Mouse (Mus musculus) forebrain, embryonic 13.5 days (tissue): ENCODE measurements at regions not wholly inside any gene's neighbourhood (a gene's known extent, or its start where the extent isn't known, plus 50 kb on each side); places are given as distances from the start of the nearest gene placed in this dataset.

ENCODE experiments used
- ATAC-seq: fragments of 200-750 bp; cut with Nextera tagmentation; 2 replicates; pipeline ENCODE4 v1.8.0; 2017
- H3K27ac ChIP-seq: fragments of 300-500 bp; sonication (generic); 2 replicates; pipeline ENCODE4 v1.5.1; 2015; ENCODE audit warnings: inconsistent platforms, mild to moderate bottlenecking, moderate library complexity
- H3K27me3 ChIP-seq: fragments of 300-500 bp; sonication (generic); 2 replicates; pipeline ENCODE4 v1.6.1; 2015; ENCODE audit warnings: mild to moderate bottlenecking, inconsistent platforms
- H3K36me3 ChIP-seq: fragments of 300-500 bp; sonication (generic); 2 replicates; pipeline ENCODE4 v1.6.1; 2015; ENCODE audit warnings: mild to moderate bottlenecking, inconsistent platforms; ENCODE audit not compliant: poor library complexity, severe bottlenecking
- H3K4me1 ChIP-seq: fragments of 300-500 bp; sonication (generic); 2 replicates; pipeline ENCODE4 v1.6.1; 2015; ENCODE audit warnings: inconsistent platforms
- H3K4me2 ChIP-seq: fragments of 300-500 bp; sonication (generic); 2 replicates; pipeline ENCODE4 v1.6.1; 2015; ENCODE audit warnings: inconsistent platforms, mild to moderate bottlenecking, moderate library complexity
- H3K4me3 ChIP-seq: fragments of 300-500 bp; sonication (generic); 2 replicates; pipeline ENCODE4 v1.5.1; 2015; ENCODE audit warnings: mild to moderate bottlenecking, inconsistent platforms
- H3K9ac ChIP-seq: fragments of 300-500 bp; sonication (generic); 2 replicates; pipeline ENCODE4 v1.6.1; 2015; ENCODE audit warnings: mild to moderate bottlenecking, inconsistent platforms
- H3K9me3 ChIP-seq: fragments of 300-500 bp; sonication (generic); replicated peaks from 2 replicates; pipeline ENCODE4 v1.6.1; 2016; ENCODE audit warnings: inconsistent platforms
- WGBS: fragments of 180-500 bp; shearing (Covaris S2); methylation state at CpG from one replicate; pipeline ENCODE4 v1.1.7; 2015; 5-methylcytosine and 5-hydroxymethylcytosine counted together

- Histone ChIP-seq H3K9ac (no peak overlapping the region), H3K4me3 (no peak overlapping the region), H3K4me1 (no peaks in the 10 kb centered on the region), H3K4me2 (no peak overlapping the region), H3K27me3 (no peaks in the 10 kb centered on the region), H3K36me3 (no peaks in the 10 kb centered on the region), H3K27ac (no peak overlapping the region), H3K9me3 (no peaks in the 10 kb centered on the region)
- no peak for ATAC-seq
- 84% methylated on average over 4 of the region's 4 CpGs for WGBS
These were observed 252.9 kb upstream of the Spag17 start for GRCm38 (mm10) chr3:99632309-99632708.

GRCm38 (mm10) chr3:99641343-99642106 lies 243.7 kb upstream of the Spag17 start:
- Histone ChIP-seq H3K9ac (no peak overlapping the region), H3K27ac (no peak overlapping the region), H3K4me1 (no peaks in the 10 kb centered on the region), H3K36me3 (no peaks in the 10 kb centered on the region), H3K4me2 (no peak overlapping the region), H3K27me3 (no peaks in the 10 kb centered on the region), H3K4me3 (no peak overlapping the region), H3K9me3 (no peaks in the 10 kb centered on the region)
- ATAC-seq, result no peak
- WGBS, result 83% methylated on average over 8 of the region's 8 CpGs

- Histone ChIP-seq H3K4me2 (no peak overlapping the region), H3K4me3 (no peak overlapping the region), H3K36me3 (no peaks in the 10 kb centered on the region), H3K27ac (no peak overlapping the region), H3K27me3 (no peaks in the 10 kb centered on the region), H3K9ac (no peak overlapping the region), H3K4me1 (no peaks in the 10 kb centered on the region), H3K9me3 (no peaks in the 10 kb centered on the region)
- WGBS, result 47% methylated on average over 1 of the region's 1 CpGs
- ATAC-seq, result peak; percentile 58
These were observed 240.3 kb upstream of the Spag17 start for GRCm38 (mm10) chr3:99644910-99645309.

- Histone ChIP-seq H3K4me2 (no peak overlapping the region), H3K36me3 (no peaks in the 10 kb centered on the region), H3K9ac (no peak overlapping the region), H3K4me1 (no peaks in the 10 kb centered on the region), H3K27ac (no peak overlapping the region), H3K27me3 (no peaks in the 10 kb centered on the region), H3K4me3 (no peak overlapping the region), H3K9me3 (no peaks in the 10 kb centered on the region)
- 59% methylated on average over 4 of the region's 4 CpGs for WGBS
- ATAC-seq, result peak; percentile 61
These were observed 239.9 kb upstream of the Spag17 start for GRCm38 (mm10) chr3:99645318-99645717.

GRCm38 (mm10) chr3:99657617-99658016 lies 227.6 kb upstream of the Spag17 start:
- no peaks in the 10 kb centered on the region for H3K9me3 ChIP-seq
- H3K27ac ChIP-seq, result no peak overlapping the region
- WGBS, result 89% methylated on average over 5 of the region's 5 CpGs
- no peak overlapping the region for H3K9ac ChIP-seq
- no peak overlapping the region for H3K4me3 ChIP-seq
- no peak overlapping the region for H3K4me2 ChIP-seq
- no peaks in the 10 kb centered on the region for H3K27me3 ChIP-seq
- H3K36me3 ChIP-seq, result no peaks in the 10 kb centered on the region
- H3K4me1 ChIP-seq, result no peaks in the 10 kb centered on the region
- ATAC-seq, result no peak

- no peak for ATAC-seq
- Histone ChIP-seq H3K27me3 (no peaks in the 10 kb centered on the region), H3K4me3 (no peak overlapping the region), H3K4me1 (no peaks in the 10 kb centered on the region), H3K27ac (no peak overlapping the region), H3K9me3 (no peaks in the 10 kb centered on the region), H3K36me3 (no peaks in the 10 kb centered on the region), H3K9ac (no peak overlapping the region), H3K4me2 (no peak overlapping the region)
- WGBS, result 92% methylated on average over 6 of the region's 6 CpGs
These were observed 221.4 kb upstream of the Spag17 start for GRCm38 (mm10) chr3:99663783-99664182.

- no peak overlapping the region for H3K4me3 ChIP-seq
- no peaks in the 10 kb centered on the region for H3K27me3 ChIP-seq
- no peak overlapping the region for H3K27ac ChIP-seq
- H3K4me2 ChIP-seq, result no peak overlapping the region
- no peak overlapping the region for H3K9ac ChIP-seq
- no peaks in the 10 kb centered on the region for H3K4me1 ChIP-seq
- no peaks in the 10 kb centered on the region for H3K36me3 ChIP-seq
- ATAC-seq, result no peak
- H3K9me3 ChIP-seq, result no peaks in the 10 kb centered on the region
- 77% methylated on average over 5 of the region's 5 CpGs for WGBS
These were observed 219.8 kb upstream of the Spag17 start for GRCm38 (mm10) chr3:99665363-99665762.

- H3K4me2 ChIP-seq, result no peak overlapping the region
- H3K4me3 ChIP-seq, result no peak overlapping the region
- ATAC-seq, result no peak
- H3K36me3 ChIP-seq, result no peaks in the 10 kb centered on the region
- H3K9ac ChIP-seq, result no peak overlapping the region
- no peak overlapping the region for H3K27ac ChIP-seq
- no peaks in the 10 kb centered on the region for H3K27me3 ChIP-seq
- no peaks in the 10 kb centered on the region for H3K9me3 ChIP-seq
- 38% methylated on average over 10 of the region's 10 CpGs for WGBS
- no peaks in the 10 kb centered on the region for H3K4me1 ChIP-seq
These were observed 219.1 kb upstream of the Spag17 start for GRCm38 (mm10) chr3:99665902-99666768.

GRCm38 (mm10) chr3:99674145-99674544 lies 211.1 kb upstream of the Spag17 start:
- ATAC-seq, result no peak
- Histone ChIP-seq H3K9me3 (no peaks in the 10 kb centered on the region), H3K27ac (no peak overlapping the region), H3K4me2 (no peak overlapping the region), H3K36me3 (no peaks in the 10 kb centered on the region), H3K9ac (no peak overlapping the region), H3K4me1 (no peaks in the 10 kb centered on the region), H3K4me3 (no peak overlapping the region), H3K27me3 (no peaks in the 10 kb centered on the region)
- WGBS, result 93% methylated on average over 2 of the region's 2 CpGs

GRCm38 (mm10) chr3:99709506-99709905 lies 175.7 kb upstream of the Spag17 start:
- no peak overlapping the region for H3K4me3 ChIP-seq
- no peaks in the 10 kb centered on the region for H3K9me3 ChIP-seq
- H3K27ac ChIP-seq, result no peak overlapping the region
- no peak overlapping the region for H3K4me2 ChIP-seq
- H3K4me1 ChIP-seq, result no peaks in the 10 kb centered on the region
- no peak overlapping the region for H3K9ac ChIP-seq
- no peak for ATAC-seq
- no peaks in the 10 kb centered on the region for H3K27me3 ChIP-seq
- WGBS, result 89% methylated on average over 4 of the region's 4 CpGs
- no peaks in the 10 kb centered on the region for H3K36me3 ChIP-seq

GRCm38 (mm10) chr3:99716381-99716780 lies 168.8 kb upstream of the Spag17 start:
- Histone ChIP-seq H3K27me3 (no peaks in the 10 kb centered on the region), H3K27ac (no peak overlapping the region), H3K36me3 (no peaks in the 10 kb centered on the region), H3K4me3 (no peak overlapping the region), H3K9ac (no peak overlapping the region), H3K9me3 (no peaks in the 10 kb centered on the region), H3K4me1 (no peaks in the 10 kb centered on the region), H3K4me2 (no peak overlapping the region)
- WGBS, result 61% methylated on average over 4 of the region's 4 CpGs
- no peak for ATAC-seq

GRCm38 (mm10) chr3:99738093-99738803 lies 147.0 kb upstream of the Spag17 start:
- no peak overlapping the region for H3K4me2 ChIP-seq
- no peaks in the 10 kb centered on the region for H3K4me1 ChIP-seq
- no peaks in the 10 kb centered on the region for H3K9me3 ChIP-seq
- no peak overlapping the region for H3K27ac ChIP-seq
- WGBS, result 85% methylated on average over 3 of the region's 3 CpGs
- ATAC-seq, result no peak
- no peak overlapping the region for H3K9ac ChIP-seq
- H3K36me3 ChIP-seq, result no peaks in the 10 kb centered on the region
- H3K4me3 ChIP-seq, result no peak overlapping the region
- H3K27me3 ChIP-seq, result no peaks in the 10 kb centered on the region
